Mouse (Mus musculus) CD4-positive, CD25-positive, alpha-beta regulatory T cell, adult 4 months (primary cell): Measurements from ENCODE around the gene Rnf213. TPM values are rescaled to one million over a fixed set of nuclear protein-coding genes. Genes with fewer than 3 reads are reported as not detected.

Source experiments
- ATAC-seq: one replicate; pipeline ENCODE4 v1.8.0; 2017
- polyA plus RNA-seq, 2 experiments: library from polyadenylated mRNA; unstranded; fragments of 100-300 nt; shearing (Covaris generic); gene quantifications; one replicate each; pipeline ENCODE4 v1.2.1; 2017

The Rnf213 gene
- polyA plus RNA-seq, 2 experiments from 2014 or later: 51.8 to 54.0 TPM

DNA sequence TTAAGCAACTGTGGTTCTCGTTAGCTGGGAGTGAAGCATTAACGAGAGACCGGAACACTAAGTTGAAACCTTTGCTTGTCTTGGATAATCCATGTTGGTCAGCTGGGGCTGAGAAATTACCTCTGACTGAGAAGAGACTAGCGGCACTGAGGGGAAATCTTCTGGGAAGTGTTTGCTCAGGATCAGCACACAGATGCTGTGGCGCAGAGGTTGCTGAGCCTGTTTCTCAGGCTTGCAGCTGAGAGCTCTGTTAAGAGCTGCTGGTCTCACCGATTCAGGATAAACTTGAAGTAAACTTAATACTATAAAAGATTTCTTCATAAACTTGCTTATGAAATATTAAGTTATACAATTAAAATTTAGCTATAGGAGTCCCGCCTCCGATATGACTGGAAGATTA, 45.9 kb downstream of the Rnf213 start:
- no peak for ATAC-seq

DNA sequence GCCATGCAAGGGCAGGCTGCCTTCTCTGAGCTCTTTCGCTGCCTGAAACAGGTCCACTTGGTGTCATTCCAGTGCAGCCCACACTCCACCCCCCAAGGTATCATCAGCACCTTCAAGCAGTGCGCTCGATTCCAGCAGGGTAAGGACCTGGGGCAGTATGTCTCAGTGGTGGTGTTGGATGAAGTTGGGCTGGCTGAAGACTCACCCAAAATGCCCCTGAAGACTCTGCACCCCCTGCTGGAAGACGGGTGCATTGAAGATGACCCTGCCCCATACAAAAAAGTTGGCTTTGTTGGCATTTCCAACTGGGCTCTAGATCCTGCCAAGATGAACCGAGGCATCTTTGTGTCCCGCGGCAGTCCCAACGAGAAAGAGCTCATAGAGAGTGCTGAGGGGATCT, 49.3 kb downstream of the Rnf213 start:
- no peak for ATAC-seq

DNA sequence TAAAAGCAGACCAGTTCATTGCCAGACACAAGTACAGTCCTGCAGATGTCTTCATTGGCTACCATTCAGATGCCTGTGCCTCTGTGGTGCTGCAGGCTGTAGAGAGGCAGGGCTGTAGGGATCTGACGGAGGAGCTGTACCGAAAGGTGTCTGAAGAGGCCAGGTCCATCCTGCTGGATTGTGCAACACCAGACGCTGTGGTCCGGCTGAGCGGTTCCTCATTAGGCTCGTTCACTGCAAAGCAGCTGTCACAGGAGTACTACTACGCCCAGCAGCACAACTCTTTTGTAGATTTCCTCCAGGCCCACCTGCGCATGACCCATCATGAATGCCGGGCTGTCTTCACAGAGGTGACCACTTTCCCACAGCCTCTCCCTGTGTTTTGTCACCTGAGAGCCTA, 50.5 kb downstream of the Rnf213 start:
- no peak for ATAC-seq

DNA sequence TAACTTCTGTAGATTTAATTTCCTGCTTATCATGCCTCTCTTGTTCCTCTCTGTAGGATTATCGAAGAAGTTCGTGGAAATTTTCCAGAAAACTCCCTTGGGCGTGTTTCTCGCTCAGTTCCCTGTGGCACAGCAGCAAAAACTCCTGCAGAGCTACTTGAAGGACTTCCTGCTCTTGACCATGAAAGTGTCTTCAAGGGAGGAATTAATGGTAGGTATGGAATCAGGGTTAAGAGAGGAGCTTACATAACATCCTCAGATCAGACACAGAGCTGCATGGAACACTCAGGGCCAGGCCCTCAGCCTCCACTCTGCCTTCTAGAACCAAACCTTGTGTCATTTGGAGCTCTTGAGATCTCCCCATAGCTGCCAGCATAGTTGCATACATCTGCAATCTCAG, 63.2 kb downstream of the Rnf213 start:
- ATAC-seq: no peak

DNA sequence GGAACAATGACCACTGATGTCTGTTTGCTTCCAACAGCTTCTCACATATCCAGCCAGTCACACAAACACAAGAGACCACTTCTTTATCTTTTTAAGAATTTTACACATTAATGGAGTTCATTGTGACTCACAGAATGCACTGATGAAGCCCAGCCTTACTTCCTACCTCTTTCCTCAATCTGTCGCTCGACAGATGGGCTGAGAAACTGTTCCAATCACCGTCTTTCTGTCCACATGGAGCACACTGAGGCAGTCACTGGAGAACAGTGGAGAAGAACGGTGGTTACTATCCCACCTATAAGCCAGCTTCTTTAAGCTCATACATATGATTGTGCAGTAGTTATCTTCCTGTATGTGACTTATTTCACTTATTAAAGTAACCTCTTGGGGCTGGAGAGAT, 85.0 kb downstream of the Rnf213 start:
- ATAC-seq: no peak

DNA sequence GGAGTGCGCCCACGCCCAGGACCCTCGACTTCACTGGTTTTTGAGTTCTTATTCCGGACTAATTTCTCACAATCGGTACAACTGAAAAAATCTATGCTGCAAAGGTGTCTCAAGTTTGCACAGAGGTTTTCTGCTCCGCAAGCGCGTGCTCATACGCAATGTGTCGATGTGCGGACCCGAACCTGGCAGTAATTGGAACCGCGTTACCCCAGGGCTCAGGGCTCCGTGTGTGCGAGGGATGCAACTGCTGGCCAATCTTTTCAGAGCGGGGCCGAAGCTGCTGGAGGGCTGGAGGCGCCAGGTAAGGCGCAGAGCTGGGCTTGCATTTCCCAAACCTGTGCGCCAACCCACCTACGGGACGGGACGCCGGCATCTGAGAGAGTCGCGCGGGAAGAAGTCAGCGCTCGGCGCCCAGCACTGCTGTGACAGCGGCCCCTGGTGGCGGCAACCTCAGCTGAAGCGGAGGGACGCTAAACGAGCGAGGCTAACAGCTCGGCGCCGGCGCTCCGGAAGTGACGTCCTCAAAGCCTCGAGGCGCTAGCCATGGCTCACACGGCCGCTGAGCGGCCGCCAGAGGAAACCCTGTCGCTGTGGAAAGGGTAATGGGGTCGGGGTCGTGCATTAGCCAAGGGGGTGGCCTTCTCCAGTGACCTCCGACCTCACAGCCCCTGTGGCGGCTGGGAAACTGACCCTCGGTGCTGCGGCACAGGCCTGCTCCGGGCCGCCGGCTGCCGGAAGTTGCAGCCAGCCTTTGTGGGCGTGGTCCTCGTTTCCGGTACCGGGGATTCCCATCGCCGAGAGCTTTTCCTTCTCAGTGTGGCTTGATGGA, 98.2 kb downstream of the Rnf213 start, which contains the start of gene Endov:
Gene Endov, plus strand, starts transcription at position 487 of the 829 bp plus-strand sequence.
- peak; percentile 98 for ATAC-seq

DNA sequence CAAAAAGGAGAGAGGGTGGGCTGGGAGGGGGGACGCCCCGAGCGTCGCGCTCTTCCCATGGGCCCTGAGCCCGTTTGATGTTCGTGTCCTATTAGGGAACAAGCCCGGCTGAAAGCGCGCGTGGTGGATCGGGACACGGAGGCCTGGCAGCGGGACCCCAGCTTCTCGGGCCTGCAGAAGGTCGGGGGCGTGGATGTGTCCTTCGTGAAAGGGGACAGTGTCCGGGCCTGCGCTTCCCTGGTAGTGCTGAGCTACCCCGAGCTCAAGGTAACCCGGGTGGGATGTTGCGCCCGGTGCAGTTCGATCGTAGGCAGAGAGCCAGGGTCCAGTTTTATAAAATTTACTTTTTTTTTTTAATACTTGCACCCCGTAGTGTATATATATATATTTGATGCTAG, 98.8 kb downstream of the Rnf213 start:
- ATAC-seq: no peak

DNA sequence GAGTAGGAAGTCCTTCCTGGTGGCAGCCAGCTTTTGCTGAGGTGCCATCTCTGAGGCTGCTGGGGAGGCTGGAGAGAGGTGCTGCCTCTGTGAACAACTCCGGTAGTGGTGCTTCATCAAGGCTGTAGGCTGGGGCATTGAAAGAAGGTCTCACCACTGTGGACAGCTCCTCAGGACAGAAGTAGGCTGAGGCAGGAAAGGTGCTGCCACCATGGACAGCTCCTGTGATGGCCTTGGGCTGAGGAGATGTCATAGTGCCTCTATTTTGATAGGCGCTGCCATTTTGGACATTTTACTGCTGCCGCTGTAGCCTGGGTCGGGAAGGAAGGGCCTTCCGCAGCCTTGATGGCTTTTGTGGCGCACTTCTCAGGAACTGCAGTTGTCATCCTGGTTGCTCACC, 99.9 kb downstream of the Rnf213 start:
- ATAC-seq: no peak

DNA sequence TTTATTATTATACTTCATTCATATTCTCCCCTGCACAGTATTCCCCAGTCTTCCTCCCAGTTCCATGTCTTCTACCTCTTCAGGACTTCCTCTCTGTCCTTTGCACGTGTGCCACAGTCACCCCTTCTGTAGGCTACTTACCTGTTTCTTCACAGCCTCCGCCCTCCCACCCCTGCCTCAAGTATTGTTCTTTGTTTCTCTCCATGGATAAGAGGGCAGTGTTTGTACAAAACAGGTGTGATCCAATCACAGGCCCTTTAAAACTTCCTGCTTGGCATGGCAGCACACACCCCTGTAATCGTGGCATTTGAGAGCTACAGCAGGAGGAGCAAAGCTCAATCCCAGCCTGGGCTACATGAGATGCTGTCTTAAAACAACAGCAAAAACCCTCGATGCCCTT, 100.6 kb downstream of the Rnf213 start:
- ATAC-seq: no peak

DNA sequence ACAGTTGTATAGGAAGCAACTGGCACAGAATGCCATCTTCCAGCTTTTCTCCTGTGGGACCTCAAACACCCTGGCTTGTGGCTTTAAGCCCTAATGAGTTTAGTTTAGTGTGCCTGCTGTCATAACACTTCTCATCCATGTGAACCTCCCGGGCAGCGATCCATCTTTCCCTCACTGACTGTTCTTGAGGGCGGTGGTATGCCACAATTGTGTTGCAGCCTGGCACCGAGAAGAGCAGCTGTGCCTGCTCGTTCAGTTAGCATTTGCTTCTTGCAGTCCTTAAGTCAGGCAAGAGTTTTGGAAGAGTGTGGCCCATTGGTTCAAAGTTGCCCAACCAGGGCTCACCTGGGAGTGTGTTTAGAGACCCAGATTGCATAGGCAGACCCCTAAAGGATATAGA, 103.2 kb downstream of the Rnf213 start:
- no peak for ATAC-seq

DNA sequence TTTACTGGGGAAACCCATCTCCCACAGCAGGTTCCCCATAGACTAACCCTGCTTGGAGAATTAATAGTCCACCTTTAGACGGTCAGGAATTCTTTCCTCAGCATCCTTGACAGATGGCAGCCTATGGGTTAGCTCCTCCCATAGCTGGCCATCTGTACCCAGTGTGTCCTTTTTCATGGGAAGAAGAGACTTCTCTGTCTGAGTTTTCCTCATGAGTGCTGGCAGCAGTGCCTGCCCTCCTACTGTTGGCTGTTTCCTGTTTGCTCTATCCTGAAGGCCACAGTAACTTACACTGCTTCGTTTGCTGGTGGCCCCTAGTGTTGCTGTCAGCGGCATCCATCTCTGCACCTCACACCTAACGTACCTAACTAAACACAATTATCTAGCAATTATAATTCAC, 104.6 kb downstream of the Rnf213 start:
- ATAC-seq: no peak

DNA sequence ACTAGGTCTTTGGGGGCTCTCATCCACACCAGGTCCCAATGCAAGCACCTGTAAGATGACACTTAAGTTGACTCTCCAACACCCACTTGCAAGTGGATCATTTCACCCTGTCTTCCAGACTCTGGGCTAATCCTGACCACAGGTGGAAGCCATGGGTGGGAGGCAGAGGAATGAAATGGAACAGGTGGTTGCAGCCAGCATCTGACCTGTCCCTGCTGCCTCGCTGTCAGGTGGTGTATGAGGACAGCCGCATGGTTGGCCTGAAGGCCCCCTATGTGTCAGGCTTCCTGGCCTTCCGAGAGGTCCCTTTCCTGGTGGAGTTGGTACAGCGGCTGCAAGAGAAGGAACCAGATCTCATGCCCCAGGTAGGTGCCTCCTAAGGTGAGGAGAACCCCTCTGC, 106.4 kb downstream of the Rnf213 start:
- no peak for ATAC-seq

DNA sequence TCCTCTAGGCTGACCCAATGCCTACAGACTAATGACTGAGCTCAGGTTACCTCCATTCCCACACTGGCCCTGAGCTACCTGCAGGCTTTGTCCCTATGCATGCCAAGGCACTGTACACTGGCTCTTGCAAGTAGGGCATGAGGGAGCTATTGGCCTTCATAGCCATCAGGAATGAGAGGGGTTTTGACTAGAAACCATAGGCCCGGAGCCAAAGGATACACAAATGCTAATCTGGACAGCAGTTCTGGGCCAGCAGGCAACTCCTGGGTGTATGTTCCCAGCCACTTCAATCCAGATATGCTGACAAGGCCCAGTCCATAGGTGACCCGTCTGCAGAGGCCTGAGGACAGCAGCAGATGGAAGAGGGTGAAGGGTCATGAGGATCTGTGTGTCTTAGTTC, 107.1 kb downstream of the Rnf213 start:
- no peak for ATAC-seq

DNA sequence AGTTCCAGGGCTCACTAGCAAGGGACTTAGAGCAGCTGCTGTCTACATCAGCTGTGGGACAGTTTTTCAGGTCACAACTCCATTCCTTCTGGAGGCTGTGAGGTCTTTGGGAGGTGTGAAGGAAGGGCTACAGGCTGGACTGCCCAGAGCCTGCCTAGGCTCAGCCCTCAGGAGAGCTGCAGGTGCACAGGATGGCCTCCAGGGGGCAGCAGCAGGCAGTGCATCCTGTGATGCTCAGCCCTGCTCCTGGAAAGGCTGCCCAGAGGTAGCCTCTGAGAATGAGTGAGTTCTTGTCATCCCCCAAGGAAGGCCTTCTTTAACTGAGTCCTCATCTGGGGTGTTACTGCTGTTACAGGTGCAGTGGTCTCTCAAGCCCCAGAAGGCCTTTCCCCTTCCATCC, 110.8 kb downstream of the Rnf213 start:
- peak; percentile 54 for ATAC-seq

DNA sequence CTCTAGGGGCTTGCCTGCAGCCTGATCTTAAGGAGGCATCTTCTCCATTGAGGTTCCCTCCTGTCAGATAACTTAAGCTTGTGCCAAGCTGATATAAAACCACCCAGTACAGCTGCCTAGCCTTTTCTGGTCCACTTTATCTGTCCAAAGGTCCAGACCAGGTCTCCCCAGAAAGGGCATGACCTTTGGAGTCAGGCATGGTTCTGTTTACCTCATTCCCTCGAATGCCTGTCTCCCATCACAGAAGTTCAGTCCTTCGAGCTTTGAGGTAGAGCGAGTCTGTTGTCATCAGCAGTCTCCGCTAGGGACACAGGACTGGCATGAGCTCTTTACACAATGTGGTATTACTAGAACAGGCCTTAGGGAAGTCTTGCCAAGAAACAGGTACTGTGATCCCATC, 113.5 kb downstream of the Rnf213 start:
- ATAC-seq: no peak

DNA sequence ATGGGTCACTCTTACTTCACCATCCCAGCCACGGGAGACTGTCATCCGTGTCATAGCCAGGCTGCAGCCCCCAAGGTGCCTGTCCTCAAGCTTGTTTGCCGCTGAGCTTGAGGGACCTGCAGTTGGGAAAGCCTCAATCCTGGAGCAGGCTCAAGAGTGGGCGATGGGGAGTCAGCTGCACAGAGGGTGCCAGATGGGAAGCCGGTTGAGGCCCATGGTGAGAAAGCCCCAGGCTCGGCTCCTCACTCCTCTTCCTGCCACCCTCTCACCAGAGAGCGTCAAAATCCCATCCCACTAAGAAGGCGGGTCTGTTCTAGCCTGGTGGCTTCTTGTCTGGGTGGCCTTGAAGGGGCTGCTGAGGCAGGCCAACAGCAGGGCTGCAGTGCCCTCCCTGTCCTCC, 114.9 kb downstream of the Rnf213 start:
- no peak for ATAC-seq

DNA sequence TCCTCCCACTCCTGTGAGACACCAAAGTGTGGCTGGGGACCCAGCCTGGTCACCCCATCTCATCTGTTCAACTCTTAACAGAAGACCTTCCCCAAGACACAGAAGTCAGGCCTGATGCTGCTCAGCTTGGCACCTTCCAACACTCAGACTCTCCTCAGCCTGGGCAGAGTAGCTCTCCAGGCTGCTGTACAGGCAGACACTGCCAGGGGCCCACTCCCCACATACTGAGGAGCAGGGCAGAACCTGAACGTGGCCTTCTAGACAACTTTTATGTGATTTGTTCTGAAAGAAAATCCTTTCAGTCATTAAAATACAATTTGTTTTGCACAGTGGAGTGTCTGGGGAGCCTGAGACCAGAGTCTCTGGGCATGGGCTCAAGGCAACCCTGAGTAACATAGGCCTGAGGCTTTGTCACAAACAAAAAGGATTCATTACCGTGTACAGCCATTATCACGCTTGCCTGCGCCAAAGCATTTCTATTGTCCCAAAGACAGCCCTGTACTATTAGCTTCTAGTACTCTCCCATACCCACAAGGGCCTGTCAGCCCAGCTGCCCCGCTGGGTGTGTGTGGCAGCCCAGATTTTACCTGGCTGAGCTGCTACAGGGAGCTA, 116.4 kb downstream of the Rnf213 start:
- ATAC-seq: no peak

DNA sequence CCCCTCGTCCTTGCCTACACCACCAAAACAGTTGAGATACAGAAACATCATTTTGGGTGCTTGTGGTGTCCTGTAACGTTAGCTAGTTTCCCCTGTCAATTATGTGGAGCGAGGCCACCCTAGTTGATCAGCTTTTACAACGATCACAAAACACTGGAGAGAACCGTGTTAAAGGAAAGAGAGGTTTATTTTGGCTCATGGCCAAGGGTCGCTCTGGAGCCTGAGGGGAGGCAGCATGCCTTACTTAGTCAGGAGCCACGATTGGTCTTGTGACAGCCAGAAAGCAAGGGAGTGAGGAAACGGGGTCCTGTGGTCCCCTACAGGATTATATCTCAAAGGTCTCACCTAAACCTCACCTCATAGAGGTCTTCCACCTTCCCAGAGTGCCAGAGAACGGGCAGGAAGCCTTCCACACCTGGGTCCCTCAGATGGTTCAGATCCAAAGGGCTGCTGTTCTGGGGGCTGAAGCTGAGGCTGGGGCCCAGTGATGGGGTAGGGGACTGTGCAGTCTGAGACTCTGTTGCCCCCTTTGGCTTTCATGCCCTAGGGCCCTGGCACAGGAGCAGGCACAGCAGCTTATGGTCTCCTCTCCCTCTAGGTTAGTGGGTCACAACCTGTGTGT, 120.2 kb downstream of the Rnf213 start:
- ATAC-seq: no peak

DNA sequence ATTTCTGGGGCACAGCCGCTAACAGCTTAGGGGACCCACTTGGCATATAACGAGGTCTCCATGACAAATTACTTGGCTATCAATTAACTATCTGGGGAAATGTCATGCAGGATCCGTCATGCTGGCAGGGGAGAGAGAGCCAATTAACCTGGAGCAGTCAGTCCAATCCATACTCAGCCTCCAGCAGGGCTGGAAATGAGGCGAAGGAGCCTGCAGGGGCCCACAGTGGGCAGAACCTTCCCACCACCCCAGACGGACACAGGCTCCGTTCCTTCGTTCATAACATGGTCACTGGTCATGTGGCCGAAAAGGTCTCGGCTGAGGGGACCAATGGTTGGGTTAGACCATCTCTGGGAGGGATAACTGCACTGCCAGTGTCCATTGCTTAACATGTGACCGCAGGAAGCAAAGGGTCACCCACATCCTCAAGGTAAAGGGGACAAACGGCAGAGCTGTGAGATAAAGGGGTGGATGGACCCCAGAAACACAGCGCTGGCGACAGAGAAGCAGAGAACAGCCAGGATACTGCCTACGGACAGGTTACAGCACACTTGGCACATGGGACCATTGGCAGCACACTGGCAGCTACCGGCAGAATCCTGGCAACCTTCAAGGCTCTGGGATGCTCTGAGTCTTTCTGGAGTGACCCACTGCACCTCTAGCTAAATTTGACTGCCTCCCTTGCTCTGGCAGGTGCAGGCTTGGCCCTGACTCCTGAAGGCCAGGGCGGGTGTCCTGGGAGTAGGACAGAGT, 121.4 kb downstream of the Rnf213 start:
- no peak for ATAC-seq

DNA sequence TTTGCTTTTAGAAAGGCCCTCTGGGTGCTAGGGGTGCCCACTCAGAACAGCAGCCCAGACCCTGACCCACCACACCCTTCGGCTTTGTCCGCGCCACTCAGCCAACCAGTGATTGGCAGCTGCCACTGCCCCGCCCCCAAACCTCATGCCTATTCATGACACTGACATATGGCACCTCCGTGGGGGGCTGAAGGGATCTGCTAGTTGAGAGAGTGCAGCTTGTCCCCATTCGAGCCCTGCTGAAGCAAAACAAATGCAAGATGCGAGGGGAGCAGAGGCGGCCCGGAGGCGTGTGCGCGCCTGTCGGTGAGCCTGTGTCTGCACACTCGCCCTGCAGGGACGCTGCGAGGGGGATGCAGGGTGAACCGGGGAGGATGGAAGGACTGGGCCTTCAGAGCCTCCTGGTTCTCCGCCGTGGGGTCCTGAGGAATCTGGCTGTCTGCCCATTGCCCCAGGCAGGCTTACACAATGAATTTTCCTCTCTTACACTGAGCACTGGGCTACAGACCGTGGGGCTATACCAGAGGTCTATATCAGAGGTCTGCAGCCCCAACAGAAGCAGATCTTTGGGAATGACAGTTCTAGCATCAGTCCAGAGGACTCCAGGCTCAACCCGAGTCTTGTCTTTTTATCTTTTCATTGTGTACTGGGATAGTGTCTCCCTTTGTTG, 122.2 kb downstream of the Rnf213 start:
- ATAC-seq: no peak

DNA sequence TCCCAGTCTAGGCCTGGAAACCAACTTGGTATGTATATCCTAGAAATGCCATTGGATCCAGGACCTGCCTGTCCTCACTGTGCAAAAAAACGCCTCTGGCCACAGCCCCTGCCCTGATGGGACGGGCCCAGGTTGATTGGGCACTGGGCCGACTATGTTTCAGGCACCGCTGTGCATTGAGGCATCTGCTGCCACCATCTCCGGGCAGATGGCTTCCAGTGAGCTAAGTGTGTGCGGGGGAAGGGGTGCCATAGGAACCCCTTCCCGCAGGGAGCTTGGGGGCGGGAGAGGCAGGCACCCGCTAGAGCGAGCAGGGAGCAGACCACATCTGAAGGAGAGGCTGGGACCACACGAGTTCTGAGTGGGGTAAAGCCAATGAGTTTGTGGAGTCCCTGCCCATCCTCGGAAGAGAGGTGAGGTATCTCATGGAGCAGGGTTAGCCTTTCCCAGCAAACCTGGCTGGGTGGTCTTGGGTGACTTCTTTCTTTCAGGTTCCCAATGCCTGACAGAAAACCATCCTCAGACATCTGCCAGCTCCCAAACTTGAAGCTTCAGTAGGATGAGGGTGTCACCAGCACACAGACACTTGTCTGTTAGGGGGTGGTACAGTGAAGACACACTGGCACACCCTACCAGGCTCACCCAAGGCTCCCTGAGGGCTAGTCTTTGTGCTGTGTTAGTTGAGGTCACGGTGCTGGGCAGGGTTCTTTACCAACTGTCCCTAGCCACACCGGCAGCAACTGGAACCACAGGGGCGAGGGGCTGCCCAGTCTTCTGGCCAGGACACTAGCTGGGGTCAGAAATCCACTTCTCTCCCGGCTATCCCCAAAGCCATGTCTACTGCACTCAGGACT, 123.2 kb downstream of the Rnf213 start:
- ATAC-seq: no peak
